Mouse (Mus musculus) brain, adult 2 months (tissue): ENCODE data around the gene Card10.

Experiments
- DNase-seq: peaks from one replicate; pipeline ENCODE4 v3.0.0; 2011; ENCODE audit warnings: low read depth, low spot score

The Card10 gene

DNA sequence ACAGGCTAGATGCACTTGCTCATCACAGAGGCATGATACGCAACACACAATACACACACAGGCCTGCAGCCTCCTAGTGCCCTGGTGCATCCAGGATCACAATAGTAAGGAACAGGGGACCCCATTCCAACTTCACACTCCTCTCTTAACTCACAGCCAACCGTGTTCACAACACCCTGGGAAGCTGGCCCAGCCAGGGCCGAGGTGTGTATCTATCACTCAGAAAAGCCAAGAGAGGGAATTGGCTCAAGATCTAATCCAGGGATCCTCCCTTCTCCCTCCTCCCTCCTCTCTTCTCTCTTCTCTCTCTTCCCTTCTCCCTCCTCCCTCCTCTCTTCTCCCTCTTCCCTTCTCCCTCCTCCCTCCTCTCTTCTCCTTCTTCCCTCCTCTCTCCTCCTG is 66.7 kb downstream of the Card10 start:
- DNase-seq: no peak

DNA sequence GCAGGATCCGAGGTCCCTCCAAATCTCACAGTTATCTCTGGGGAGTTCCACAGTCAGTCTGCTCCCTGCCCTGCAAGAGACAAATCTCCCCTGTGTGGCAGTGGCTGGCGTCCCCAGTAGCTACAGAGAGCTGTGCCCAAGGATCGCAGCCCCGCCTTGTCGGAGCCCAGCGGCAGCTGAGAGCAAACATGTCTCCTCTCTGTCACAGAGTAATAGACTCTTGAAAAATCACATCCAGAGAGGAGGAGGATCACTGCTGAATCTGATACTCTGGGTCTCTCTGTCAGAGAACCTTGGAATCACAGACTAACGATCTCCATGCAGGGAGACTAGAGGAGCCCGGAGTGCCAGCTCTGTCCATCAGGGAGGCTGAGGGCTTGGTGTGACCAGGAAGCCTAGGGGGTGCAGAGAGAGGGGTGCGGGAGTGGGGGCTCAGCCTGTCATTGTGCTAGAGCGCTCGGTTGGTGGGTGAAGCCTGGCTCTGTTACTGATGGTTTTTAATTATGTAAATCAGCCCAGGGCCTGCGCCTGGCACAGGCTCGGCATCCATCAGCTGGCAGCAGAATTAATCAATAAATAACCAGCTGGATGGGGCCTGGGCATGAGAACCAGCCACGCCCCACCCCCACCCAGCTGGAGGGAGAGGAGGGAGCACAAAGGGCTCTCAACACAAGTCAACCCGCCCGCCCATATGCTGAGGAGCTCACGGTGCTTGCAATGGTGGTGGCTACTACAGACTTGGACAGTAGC is 67.2 kb downstream of the Card10 start:
- DNase-seq: peak; percentile 82

DNA sequence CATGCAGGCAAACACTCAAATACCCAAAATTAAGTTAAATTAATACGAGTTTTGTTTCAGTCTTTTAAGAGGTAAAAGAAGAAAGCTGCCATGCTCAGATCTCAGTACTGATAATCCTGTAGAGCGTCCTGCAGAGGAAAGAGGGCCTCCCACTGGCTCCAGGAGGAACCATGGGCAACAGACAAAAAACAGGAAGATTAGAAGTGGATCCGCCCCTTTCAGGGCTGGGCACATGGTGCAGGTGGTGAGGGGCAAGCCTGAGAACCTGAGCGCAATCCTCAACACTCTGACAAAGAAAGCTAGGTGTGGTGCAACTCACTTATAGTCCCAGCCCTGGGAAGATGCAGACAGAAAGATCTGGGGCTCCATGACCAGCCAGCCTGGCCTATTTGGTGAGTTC is 71.0 kb downstream of the Card10 start:
- no peak for DNase-seq

DNA sequence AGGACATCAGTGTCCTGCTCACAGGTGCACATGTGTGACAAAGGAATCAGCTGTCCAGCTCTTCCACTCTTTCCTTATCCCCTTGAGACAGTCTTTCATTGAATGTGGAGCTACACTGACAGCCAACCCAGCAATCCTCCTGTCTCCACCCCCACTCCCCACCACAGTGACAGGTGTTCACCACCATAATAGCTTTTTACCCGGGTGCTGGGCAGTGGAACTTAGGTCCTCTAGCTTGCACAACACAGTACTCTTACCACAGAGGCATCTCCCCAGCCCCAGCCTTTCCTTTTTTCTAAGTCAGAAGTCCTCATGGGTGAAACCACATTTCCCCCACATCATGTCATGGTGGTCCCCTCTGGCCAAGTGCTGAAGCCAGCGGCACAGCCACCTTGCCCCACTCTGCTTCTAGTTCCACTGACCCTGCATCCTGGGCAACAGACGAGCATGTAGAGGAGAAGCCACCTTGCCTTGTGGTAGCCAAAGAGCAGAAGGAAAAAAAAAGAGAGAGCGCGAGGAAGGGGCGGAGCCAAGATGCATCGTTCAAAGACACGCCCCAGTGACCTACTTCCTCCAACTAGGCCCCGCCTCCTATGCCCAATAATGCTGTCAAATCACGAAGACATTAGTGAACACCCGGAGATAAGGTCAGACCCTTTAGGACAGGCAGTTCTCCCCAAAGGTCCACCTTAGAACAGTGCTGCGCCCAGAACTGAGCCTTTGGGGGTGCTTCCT is 72.4 kb downstream of the Card10 start:
- DNase-seq: no peak

DNA sequence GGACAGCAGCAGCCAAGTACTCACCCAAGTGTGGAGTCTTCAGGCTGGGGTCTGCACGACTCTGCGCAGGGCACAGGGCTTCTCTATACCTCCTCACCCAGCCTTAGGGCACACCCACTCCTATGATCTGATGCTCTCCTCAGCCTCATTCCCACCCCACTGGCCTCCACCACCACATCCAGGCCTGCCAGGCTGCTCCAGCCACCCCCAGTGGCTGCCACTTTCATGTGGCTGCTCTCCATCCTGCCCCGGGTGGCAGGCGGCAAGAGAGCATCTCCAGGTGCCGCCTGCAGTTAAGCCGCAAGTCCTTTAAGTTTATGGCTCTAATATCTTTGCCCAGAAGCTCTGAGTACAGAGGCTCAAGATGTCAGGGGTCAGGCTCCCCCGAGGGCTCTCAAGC is 76.1 kb downstream of the Card10 start:
- DNase-seq: no peak
